Mouse (Mus musculus) megakaryocyte, embryonic 14.5 days (primary cell): Measurements from ENCODE around the gene Socs1.

Experiments
- FLI1 ChIP-seq: IDR thresholded peaks from 2 replicates; pipeline ENCODE4 v1.6.1; 2012; ENCODE audit warnings: low read length, inconsistent platforms, mixed read lengths
- GATA1 ChIP-seq: IDR thresholded peaks from 3 replicates; pipeline ENCODE4 v1.6.1; 2012; ENCODE audit warnings: mixed read lengths, low read length, inconsistent platforms, borderline replicate concordance

DNA sequence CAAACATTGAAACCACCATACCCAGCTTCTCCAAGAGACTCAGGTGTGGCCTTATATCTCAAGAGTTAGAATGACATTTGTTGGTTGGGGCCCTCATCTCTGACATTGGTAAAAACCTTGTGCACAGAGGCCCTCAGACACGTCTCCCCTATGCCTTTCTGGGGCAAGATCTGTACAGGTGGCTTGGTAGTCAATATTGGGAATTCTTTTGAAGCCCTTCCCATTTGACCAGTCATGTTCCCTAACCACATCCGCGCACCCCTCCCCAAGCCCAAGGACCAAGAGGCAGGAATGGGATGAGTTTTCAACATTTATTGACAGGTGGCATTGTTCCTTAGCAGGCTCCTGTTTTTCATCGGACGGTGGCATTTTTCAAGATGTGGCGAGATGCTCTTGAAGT, 10.7 kb upstream of the Socs1 start, which contains the start of gene Prm2:
- TF ChIP-seq FLI1 (no peak), GATA1 (no peak)
